Mouse (Mus musculus) c-Kit-positive CD71-negative TER-119-negative erythroid progenitor cells, embryonic 14.5 days (primary cell): Measurements from ENCODE around the gene Ak5.

Experiments
- DNase-seq: peaks from one replicate; pipeline ENCODE4 v3.0.0-alpha.2; 2013; ENCODE audit warnings: low read depth

The Ak5 gene

GRCm38 (mm10) chr3:152668239-152668638 is at the start of gene Ak5:
Ak5 (minus strand) TSS chr3:152668360.
- DNase-seq = no peak

- peak; percentile 80 for DNase-seq
These were observed 46.1 kb upstream of the Ak5 start, which contains the start of gene Pigk for GRCm38 (mm10) chr3:152713991-152714902. Pigk (plus strand) TSS chr3:152714100.

GRCm38 (mm10) chr3:152712957-152713356 is 44.8 kb upstream of the Ak5 start:
- DNase-seq = no peak

GRCm38 (mm10) chr3:152709936-152710335 is 41.8 kb upstream of the Ak5 start:
- no peak for DNase-seq

GRCm38 (mm10) chr3:152707321-152707823 is 39.2 kb upstream of the Ak5 start:
- no peak for DNase-seq

- no peak for DNase-seq
These were observed 38.7 kb upstream of the Ak5 start for GRCm38 (mm10) chr3:152706901-152707300.

- DNase-seq = no peak
These were observed 37.7 kb upstream of the Ak5 start for GRCm38 (mm10) chr3:152705826-152706225.

- DNase-seq = no peak
These were observed 34.2 kb upstream of the Ak5 start for GRCm38 (mm10) chr3:152702274-152702843.

GRCm38 (mm10) chr3:152701536-152701935 is 33.4 kb upstream of the Ak5 start:
- DNase-seq = peak; percentile 24

- DNase-seq = no peak
These were observed 31.1 kb upstream of the Ak5 start for GRCm38 (mm10) chr3:152699261-152699660.

- no peak for DNase-seq
These were observed 29.9 kb upstream of the Ak5 start for GRCm38 (mm10) chr3:152698017-152698416.

GRCm38 (mm10) chr3:152694950-152695349 is 26.8 kb upstream of the Ak5 start:
- no peak for DNase-seq

- DNase-seq = no peak
These were observed 20.9 kb upstream of the Ak5 start for GRCm38 (mm10) chr3:152689105-152689504.

GRCm38 (mm10) chr3:152688532-152688931 is 20.4 kb upstream of the Ak5 start:
- DNase-seq = no peak

GRCm38 (mm10) chr3:152674663-152675062 is 6.5 kb upstream of the Ak5 start:
- no peak for DNase-seq

GRCm38 (mm10) chr3:152669783-152670182 is 1.6 kb upstream of the Ak5 start:
- DNase-seq = no peak

- DNase-seq = no peak
These were observed 633 bp upstream of the Ak5 start for GRCm38 (mm10) chr3:152668793-152669192.

- DNase-seq = no peak
These were observed 576 bp downstream of the Ak5 start for GRCm38 (mm10) chr3:152667356-152668211.

GRCm38 (mm10) chr3:152666991-152667355 is 1.2 kb downstream of the Ak5 start:
- no peak for DNase-seq

- no peak for DNase-seq
These were observed 9.6 kb downstream of the Ak5 start for GRCm38 (mm10) chr3:152658592-152658991.

GRCm38 (mm10) chr3:152651991-152652390 is 16.2 kb downstream of the Ak5 start:
- no peak for DNase-seq

- no peak for DNase-seq
These were observed 23.6 kb downstream of the Ak5 start for GRCm38 (mm10) chr3:152644610-152645009.
